Mouse (Mus musculus) thymus, postnatal 14 days (tissue): Measurements from ENCODE around the gene Pde3a.

Experiments
- DNase-seq: peaks from one replicate; pipeline ENCODE4 v3.0.0; 2021

The Pde3a gene

DNA sequence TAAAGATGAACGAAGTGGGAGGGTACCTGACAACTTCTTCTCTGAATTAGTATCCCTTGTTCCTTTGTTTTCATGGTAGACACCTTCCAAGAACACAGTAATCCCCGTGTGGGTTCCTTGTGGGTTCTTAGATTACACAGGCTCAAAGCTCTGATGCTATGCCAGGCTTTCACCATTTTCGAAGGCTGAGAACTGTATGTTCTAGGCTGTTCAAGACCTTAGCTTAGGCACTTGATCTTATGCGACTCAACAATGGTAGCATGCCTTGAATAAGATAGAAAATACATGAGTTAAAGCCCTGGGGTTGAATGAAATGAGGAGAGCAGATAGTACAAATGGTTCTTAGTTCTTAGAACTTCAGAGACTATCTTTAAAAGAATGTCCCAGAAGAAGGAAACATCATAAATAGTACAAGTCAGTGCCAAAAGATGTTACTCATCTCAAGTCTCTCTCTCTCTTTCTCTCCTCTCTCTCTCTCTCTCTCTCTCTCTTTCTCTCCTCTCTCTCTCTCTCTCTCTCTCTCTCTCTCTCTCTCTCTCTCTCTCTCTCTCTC lies 83.6 kb downstream of the Pde3a start:
- DNase-seq, result no peak

- no peak for DNase-seq
These were observed 84.2 kb downstream of the Pde3a start for GRCm38 (mm10) chr6:141333245-141333644.

GRCm38 (mm10) chr6:141335878-141336277 lies 86.8 kb downstream of the Pde3a start:
- no peak for DNase-seq

DNA sequence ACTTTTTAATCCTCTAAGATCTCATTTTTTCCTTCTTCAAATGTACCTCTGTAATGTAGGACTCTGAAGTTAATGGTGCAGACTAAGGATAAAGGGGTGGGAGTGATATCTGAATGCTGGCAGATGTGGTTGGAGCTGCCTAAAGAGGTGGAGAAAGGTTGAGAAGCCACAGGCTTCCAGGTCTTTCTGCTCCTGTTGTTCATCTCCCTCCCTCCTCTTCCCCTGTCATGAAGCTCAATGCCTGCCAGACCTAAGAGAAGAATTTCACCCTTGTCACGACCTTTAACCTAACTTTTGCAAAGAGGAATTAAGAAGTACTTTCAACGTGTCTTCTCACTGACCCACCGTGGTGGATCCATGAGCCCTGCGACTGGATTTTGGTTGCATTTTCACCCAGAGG lies 87.4 kb downstream of the Pde3a start:
- no peak for DNase-seq

- peak; percentile 9 for DNase-seq
These were observed 88.6 kb downstream of the Pde3a start for GRCm38 (mm10) chr6:141337673-141338072.

- no peak for DNase-seq
These were observed 92.3 kb downstream of the Pde3a start for GRCm38 (mm10) chr6:141341385-141341784.

- DNase-seq, result no peak
These were observed 98.8 kb downstream of the Pde3a start for GRCm38 (mm10) chr6:141347870-141348269.

GRCm38 (mm10) chr6:141348542-141348941 lies 99.5 kb downstream of the Pde3a start:
- DNase-seq, result no peak

GRCm38 (mm10) chr6:141350261-141350660 lies 101.2 kb downstream of the Pde3a start:
- DNase-seq, result no peak

- no peak for DNase-seq
These were observed 103.2 kb downstream of the Pde3a start for GRCm38 (mm10) chr6:141352277-141352676.

DNA sequence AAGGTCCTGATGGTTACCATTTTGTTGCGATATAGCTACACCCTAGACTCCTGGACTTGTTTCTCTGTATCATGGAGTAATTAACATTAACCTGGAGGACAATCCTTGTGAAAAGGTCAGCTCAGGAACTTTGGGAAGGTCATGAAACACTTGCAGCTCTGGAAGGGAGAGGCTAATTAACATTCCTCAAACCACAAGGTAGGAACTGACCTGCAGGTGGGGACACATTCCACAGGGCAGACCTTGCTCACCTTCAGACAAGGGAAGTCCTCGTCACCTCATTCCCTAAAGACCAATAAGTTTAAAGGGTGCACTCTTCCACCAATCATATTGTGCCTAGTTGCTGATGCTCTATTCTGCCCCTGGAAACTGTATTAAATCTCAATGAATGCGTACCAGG lies 114.6 kb downstream of the Pde3a start:
- no peak for DNase-seq

GRCm38 (mm10) chr6:141367037-141367436 lies 118.0 kb downstream of the Pde3a start:
- DNase-seq, result no peak

DNA sequence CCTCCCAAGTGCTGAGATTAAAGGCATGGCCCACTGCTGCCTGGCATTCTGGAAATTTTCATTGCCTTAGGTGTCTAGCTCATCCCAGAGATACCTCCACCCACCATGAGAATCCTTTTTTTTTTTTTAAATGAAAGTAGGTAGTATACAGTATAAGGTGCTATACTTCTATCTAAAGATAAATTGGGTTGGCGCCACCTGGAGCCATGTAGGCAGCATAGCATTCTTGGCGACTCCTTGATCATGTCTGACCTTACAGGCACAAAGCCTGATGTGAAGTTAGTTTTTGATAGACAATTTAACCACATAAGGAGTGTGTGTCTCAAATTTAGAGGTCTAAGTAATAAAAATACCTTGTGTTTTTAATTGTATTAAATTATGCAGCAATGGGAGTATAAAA lies 123.6 kb downstream of the Pde3a start:
- DNase-seq, result peak; percentile 3

- no peak for DNase-seq
These were observed 125.5 kb downstream of the Pde3a start for GRCm38 (mm10) chr6:141374469-141375057.

GRCm38 (mm10) chr6:141375155-141375554 lies 126.1 kb downstream of the Pde3a start:
- DNase-seq, result no peak

- DNase-seq, result no peak
These were observed 131.9 kb downstream of the Pde3a start for GRCm38 (mm10) chr6:141380927-141381326.

DNA sequence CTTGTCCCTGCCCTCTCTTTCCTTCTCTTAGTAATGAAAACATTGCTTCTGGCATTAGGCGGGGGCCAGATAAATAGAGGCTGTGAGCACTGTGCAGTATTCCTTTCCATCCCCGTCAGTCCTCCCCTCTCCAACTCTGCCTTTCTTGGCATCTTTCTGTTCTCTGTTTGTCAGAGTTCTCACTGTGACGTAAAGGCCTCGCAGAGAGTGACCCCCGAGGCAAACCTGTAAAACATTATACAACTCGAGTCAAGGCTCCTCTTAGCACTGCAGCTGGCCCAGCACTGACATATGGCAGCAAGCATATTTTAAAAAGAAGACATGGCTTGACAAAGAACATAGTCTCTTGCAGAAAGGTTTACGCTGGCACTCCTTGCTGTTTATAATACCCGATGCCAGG lies 132.4 kb downstream of the Pde3a start:
- DNase-seq, result no peak

GRCm38 (mm10) chr6:141381881-141382370 lies 132.9 kb downstream of the Pde3a start:
- no peak for DNase-seq

DNA sequence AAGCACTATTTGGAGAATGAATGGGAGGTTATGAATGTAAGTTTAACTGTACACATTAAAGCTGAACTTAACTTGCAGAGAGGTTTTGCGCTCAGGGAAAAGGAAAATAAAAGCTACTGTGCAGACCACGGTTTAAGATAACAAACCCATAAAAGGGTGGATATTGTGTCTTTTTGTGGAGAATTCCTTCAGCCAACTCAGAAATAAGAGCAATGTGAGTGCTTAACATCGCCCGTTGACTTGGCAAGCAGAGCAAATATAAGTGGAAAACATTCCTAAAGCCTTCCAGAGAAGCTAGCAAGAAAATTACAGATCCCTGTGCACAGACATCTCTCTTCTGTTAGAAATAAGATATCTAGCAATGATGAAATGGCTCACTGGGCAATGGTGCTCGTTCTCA lies 139.0 kb downstream of the Pde3a start:
- DNase-seq, result no peak

DNA sequence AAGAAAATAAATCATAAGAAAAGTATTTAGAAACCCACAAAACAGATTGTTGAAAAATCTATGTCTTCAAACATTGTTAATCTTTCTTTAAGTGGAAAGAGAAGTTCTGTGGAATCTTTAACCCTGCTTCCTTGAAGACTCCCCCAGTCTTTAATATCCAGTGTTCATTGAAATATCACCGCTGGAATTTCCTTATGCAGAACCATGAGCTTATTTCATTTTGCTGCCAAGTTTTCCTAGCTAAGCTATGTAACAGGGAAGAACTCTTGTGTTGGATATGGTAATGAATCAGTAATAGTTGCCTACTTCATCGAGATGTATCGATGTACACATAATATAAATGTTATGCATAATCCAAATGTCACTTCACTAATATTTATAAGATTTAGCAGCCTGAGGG lies 146.9 kb downstream of the Pde3a start:
- no peak for DNase-seq

- DNase-seq, result no peak
These were observed 150.3 kb downstream of the Pde3a start for GRCm38 (mm10) chr6:141399411-141399810.

DNA sequence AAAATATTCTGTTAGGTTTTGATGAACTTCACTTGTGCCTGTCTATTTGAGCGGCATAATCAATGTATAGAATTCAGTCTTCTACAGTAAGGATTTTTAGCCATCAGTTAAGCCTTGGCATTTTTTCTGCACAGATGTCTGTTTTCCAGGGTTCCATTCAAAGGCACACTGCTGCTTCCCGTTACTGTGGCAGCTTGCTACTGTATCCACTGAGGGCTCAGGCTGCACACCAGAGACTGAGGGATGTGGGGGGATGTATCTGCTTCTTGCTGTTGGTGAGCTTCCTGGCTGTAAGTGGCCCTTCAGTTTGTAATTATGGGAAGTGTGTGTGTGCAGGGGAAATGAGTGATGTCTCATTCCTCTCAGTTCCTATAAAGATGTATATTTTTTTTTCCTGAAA lies 154.9 kb downstream of the Pde3a start:
- no peak for DNase-seq

DNA sequence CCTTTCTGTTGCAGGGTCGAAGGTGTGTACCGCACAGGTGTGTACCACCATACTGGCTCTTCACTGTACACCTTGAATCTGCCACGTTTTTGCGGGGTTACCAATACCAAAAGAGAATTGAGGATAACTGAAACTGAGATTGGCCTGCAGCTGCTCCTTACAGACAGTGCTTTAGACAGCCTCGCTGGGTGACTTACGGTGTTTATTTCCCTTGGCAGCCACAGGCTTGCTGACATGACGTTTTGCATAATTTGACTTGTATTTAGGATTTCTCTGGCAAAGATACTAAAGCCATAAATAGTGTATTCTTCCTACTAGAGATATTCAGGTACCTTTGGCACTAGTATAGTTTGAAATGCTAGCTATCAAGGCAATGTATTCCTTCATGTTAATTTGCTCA lies 155.6 kb downstream of the Pde3a start:
- DNase-seq, result no peak

DNA sequence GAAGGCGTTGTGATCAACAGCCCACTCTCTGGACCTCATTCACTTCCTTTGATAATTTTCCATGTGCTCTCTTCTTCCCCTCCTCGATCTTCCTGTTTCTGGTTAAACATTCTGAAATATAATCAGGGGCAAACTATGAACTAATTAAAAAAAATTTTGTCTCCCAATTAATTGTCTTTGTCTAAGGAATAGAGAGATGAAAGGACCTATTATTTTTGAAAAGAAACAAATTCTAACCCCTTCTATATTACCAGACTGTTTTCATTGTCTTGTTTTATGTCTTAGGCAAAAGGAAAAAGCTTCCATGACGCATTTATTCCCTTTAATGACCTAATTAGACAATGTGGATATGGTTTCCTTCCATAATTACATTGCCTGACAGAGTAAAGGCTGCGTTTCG lies 156.4 kb downstream of the Pde3a start:
- no peak for DNase-seq

GRCm38 (mm10) chr6:141408758-141409157 lies 159.7 kb downstream of the Pde3a start:
- DNase-seq, result no peak
